Mouse (Mus musculus): Measurements from ENCODE around the gene Olfr923. TPM values are rescaled to one million over a fixed set of nuclear protein-coding genes. Genes with fewer than 3 reads are reported as not detected.
"Not testable (repeated sequence)": the region's sequence is repeated elsewhere in the genome, so short reads cannot be mapped to it uniquely, and the experiment has no call there.

Gene Olfr923
- total and polyA plus RNA-seq, 2 experiments, result not detected

GRCm38 (mm10) chr9:38844149-38844548 lies 17.8 kb downstream of the Olfr923 start, which contains the start of gene Olfr924:
Olfr924 (plus strand) TSS chr9:38844449.
- no peaks in the 10 kb centered on the region for H3K36me3 ChIP-seq (ENCODE audit: control insufficient read depth, insufficient read depth, low read length)
- no peak within 1 kb of the TSS for H3K4me3 ChIP-seq (ENCODE audit: insufficient read depth, low read depth, low read length)
- no peak within 1 kb of the TSS for H3K27ac ChIP-seq (replicated peaks; ENCODE audit: insufficient read depth, low read depth, low read length)
- DNase-seq (ENCODE audit: extremely low read depth, low read depth, low spot score), result no peak
- no peaks in the 10 kb centered on the region for H3K4me1 ChIP-seq (ENCODE audit: control insufficient read depth, insufficient read depth, low read length)
- H3K79me2 ChIP-seq (ENCODE audit: control insufficient read depth, insufficient read depth, low read length), result no peaks in the 10 kb centered on the region
- TF ChIP-seq POLR2A (IDR thresholded peaks at IDR 0.05; ENCODE audit: extremely low read depth, insufficient read depth, low read length), result no peak
- TF ChIP-seq CTCF (IDR thresholded peaks at IDR 0.05; ENCODE audit: low read depth, low read length), result no peak
- H3K9ac ChIP-seq (ENCODE audit: low read depth, low read length), result no peak within 1 kb of the TSS
- H3K27me3 ChIP-seq (ENCODE audit: control insufficient read depth, insufficient read depth, low read length), result no peaks in the 10 kb centered on the region
- WGBS, result 90% methylated on average over 1 of the region's 1 CpGs

DNA sequence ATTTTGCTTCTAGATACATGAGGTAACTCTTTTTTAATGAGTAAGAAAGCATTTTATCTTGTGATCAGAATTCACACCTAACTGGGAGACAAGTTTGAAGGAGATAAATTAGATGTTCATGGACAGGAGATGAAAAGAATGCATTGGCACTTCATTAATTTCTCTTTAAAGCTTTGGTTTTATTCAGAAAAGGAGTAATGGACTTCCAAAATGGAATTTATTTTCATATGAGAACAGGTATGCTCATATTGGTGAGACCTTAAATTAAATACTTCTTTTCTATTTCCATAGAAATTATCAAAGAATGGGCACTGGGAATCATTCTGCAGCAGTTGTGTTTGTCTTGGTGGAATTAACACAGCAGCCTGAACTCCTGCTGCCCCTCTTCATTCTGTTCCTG lies 28.4 kb downstream of the Olfr923 start, which contains the start of gene Olfr26:
Gene Olfr26, plus strand, starts transcription at position 301 of the 400 bp plus-strand sequence.
- TF ChIP-seq CTCF (IDR thresholded peaks at IDR 0.05; ENCODE audit: low read depth, low read length), result no peak
- TF ChIP-seq POLR2A (IDR thresholded peaks at IDR 0.05; ENCODE audit: extremely low read depth, insufficient read depth, low read length), result no peak
- Histone ChIP-seq H3K9ac (ENCODE audit: low read depth, low read length) (no peak within 1 kb of the TSS), H3K27me3 (ENCODE audit: control insufficient read depth, insufficient read depth, low read length) (no peaks in the 10 kb centered on the region), H3K79me2 (ENCODE audit: control insufficient read depth, insufficient read depth, low read length) (no peaks in the 10 kb centered on the region), H3K27ac (replicated peaks; ENCODE audit: insufficient read depth, low read depth, low read length) (no peak within 1 kb of the TSS), H3K4me1 (ENCODE audit: control insufficient read depth, insufficient read depth, low read length) (no peaks in the 10 kb centered on the region), H3K4me3 (ENCODE audit: insufficient read depth, low read depth, low read length) (no peak within 1 kb of the TSS), H3K36me3 (ENCODE audit: control insufficient read depth, insufficient read depth, low read length) (no peaks in the 10 kb centered on the region)
- DNase-seq (ENCODE audit: extremely low read depth, low read depth, low spot score), result no peak

DNA sequence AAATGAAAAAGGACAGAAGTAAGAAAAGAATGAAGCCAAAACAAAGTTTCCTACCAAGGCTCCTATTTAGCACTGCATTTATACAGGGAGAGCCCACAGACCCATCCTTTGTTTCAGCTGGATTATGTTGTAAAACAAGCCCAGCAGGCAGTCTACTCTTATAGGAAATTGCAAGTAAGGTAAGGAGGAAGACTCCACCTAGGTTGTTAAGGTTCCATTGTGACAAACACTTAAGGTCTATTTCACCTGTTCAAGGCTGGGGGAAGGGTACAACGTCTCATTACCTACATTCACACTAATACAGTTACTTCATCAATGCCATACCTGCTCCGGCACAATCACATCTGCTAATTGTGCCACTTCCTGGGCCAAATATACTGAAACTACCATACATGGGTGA lies 48.5 kb downstream of the Olfr923 start:
- H3K27ac ChIP-seq (replicated peaks; ENCODE audit: insufficient read depth, low read depth, low read length); H3K36me3 ChIP-seq (ENCODE audit: control insufficient read depth, insufficient read depth, low read length); DNase-seq (ENCODE audit: extremely low read depth, low read depth, low spot score); H3K4me3 ChIP-seq (ENCODE audit: insufficient read depth, low read depth, low read length); H3K4me1 ChIP-seq (ENCODE audit: control insufficient read depth, insufficient read depth, low read length); H3K79me2 ChIP-seq (ENCODE audit: control insufficient read depth, insufficient read depth, low read length); H3K9ac ChIP-seq (ENCODE audit: low read depth, low read length); H3K27me3 ChIP-seq (ENCODE audit: control insufficient read depth, insufficient read depth, low read length): not testable (repeated sequence)
- 56% methylated on average over 2 of the region's 2 CpGs for WGBS

DNA sequence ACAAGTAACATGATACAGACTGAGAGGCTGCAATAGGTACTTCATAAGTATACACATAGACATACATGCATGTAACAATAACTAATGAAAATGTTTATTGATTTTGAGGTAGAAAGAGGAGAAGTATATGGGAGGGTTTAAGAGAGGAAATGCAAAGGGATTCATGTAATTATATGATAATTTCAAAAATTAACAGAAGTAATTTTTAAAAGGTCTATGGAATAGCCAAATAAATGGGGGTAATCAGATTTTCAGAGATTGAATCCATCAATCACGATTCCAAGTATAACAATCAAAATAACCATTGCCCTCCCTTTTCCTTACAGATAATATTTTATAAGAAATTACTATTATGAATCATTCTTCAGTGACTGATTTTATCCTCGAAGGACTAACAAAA lies 50.5 kb downstream of the Olfr923 start, which contains the start of gene Olfr926:
Gene Olfr926, plus strand, starts transcription at position 301 of the 400 bp plus-strand sequence.
- H3K4me3 ChIP-seq (ENCODE audit: insufficient read depth, low read depth, low read length), result no peak within 1 kb of the TSS
- no peak within 1 kb of the TSS for H3K9ac ChIP-seq (ENCODE audit: low read depth, low read length)
- no peak within 1 kb of the TSS for H3K27ac ChIP-seq (replicated peaks; ENCODE audit: insufficient read depth, low read depth, low read length)
- 66% methylated on average over 2 of the region's 2 CpGs for WGBS
- H3K27me3 ChIP-seq (ENCODE audit: control insufficient read depth, insufficient read depth, low read length), result no peaks in the 10 kb centered on the region
- no peak for TF ChIP-seq CTCF (IDR thresholded peaks at IDR 0.05; ENCODE audit: low read depth, low read length)
- TF ChIP-seq POLR2A (IDR thresholded peaks at IDR 0.05; ENCODE audit: extremely low read depth, insufficient read depth, low read length), result no peak
- no peaks in the 10 kb centered on the region for H3K36me3 ChIP-seq (ENCODE audit: control insufficient read depth, insufficient read depth, low read length)
- H3K79me2 ChIP-seq (ENCODE audit: control insufficient read depth, insufficient read depth, low read length), result no peaks in the 10 kb centered on the region
- H3K4me1 ChIP-seq (ENCODE audit: control insufficient read depth, insufficient read depth, low read length), result no peaks in the 10 kb centered on the region
- DNase-seq (ENCODE audit: extremely low read depth, low read depth, low spot score), result no peak

Other genes starting within 250 kb of the Olfr923 start
- gene Olfr912, start 246.4 kb upstream of the Olfr923 start, total RNA-seq (2014; rRNA removed), result not detected in 2 replicates
- not detected in 2 replicates for gene Olfr912, start 246.4 kb upstream of the Olfr923 start, polyA plus RNA-seq (2012; rRNA removed)
- gene Olfr913, start 233.8 kb upstream of the Olfr923 start, total RNA-seq (2014; rRNA removed), result not detected in 2 replicates
- gene Olfr913, start 233.8 kb upstream of the Olfr923 start, polyA plus RNA-seq (2012; rRNA removed), result not detected in 2 replicates
- gene Olfr914, start 221.4 kb upstream of the Olfr923 start, total RNA-seq (2014; rRNA removed), result not detected in 2 replicates
- not detected in 2 replicates for gene Olfr914, start 221.4 kb upstream of the Olfr923 start, polyA plus RNA-seq (2012; rRNA removed)
- not detected in 2 replicates for gene Olfr916, start 166.7 kb upstream of the Olfr923 start, total RNA-seq (2014; rRNA removed)
- not detected in 2 replicates for gene Olfr916, start 166.7 kb upstream of the Olfr923 start, polyA plus RNA-seq (2012; rRNA removed)
- not detected in 2 replicates for gene Olfr917, start 160.7 kb upstream of the Olfr923 start, total RNA-seq (2014; rRNA removed)
- gene Olfr917, start 160.7 kb upstream of the Olfr923 start, polyA plus RNA-seq (2012; rRNA removed), result not detected in 2 replicates
- not detected in 2 replicates for gene Olfr918, start 151.9 kb upstream of the Olfr923 start, total RNA-seq (2014; rRNA removed)
- gene Olfr918, start 151.9 kb upstream of the Olfr923 start, polyA plus RNA-seq (2012; rRNA removed), result not detected in 2 replicates
- gene Olfr919, start 122.9 kb upstream of the Olfr923 start, total RNA-seq (2014; rRNA removed), result not detected in 2 replicates
- not detected in 2 replicates for gene Olfr919, start 122.9 kb upstream of the Olfr923 start, polyA plus RNA-seq (2012; rRNA removed)
- 20.2 and 22.9 TPM in 2 replicates for gene Vwa5a, start 108.3 kb upstream of the Olfr923 start, total RNA-seq (2014; rRNA removed)
- 6.8 and 8.3 TPM in 2 replicates for gene Vwa5a, start 108.3 kb upstream of the Olfr923 start, polyA plus RNA-seq (2012; rRNA removed)
- 0.07 and 0.09 TPM in 2 replicates for gene Olfr920, start 74.2 kb upstream of the Olfr923 start, total RNA-seq (2014; rRNA removed)
- gene Olfr920, start 74.2 kb upstream of the Olfr923 start, polyA plus RNA-seq (2012; rRNA removed), result 0.01 TPM in 2 replicates
- not detected in 2 replicates for gene Olfr921, start 53.5 kb upstream of the Olfr923 start, total RNA-seq (2014; rRNA removed)
- gene Olfr921, start 53.5 kb upstream of the Olfr923 start, polyA plus RNA-seq (2012; rRNA removed), result not detected in 2 replicates
- gene Olfr922, start 11.9 kb upstream of the Olfr923 start, total RNA-seq (2014; rRNA removed), result not detected in 2 replicates
- not detected in 2 replicates for gene Olfr922, start 11.9 kb upstream of the Olfr923 start, polyA plus RNA-seq (2012; rRNA removed)
- not detected in 2 replicates for gene Olfr924, start 17.9 kb downstream of the Olfr923 start, total RNA-seq (2014; rRNA removed)
- not detected in 2 replicates for gene Olfr924, start 17.9 kb downstream of the Olfr923 start, polyA plus RNA-seq (2012; rRNA removed)
- not detected in 2 replicates for gene Olfr26, start 28.5 kb downstream of the Olfr923 start, total RNA-seq (2014; rRNA removed)
- gene Olfr26, start 28.5 kb downstream of the Olfr923 start, polyA plus RNA-seq (2012; rRNA removed), result not detected in 2 replicates
- gene Olfr926, start 50.6 kb downstream of the Olfr923 start, total RNA-seq (2014; rRNA removed), result not detected in 2 replicates
- gene Olfr926, start 50.6 kb downstream of the Olfr923 start, polyA plus RNA-seq (2012; rRNA removed), result not detected in 2 replicates
- not detected in 2 replicates for gene Olfr930, start 103.3 kb downstream of the Olfr923 start, total RNA-seq (2014; rRNA removed)
- not detected in 2 replicates for gene Olfr930, start 103.3 kb downstream of the Olfr923 start, polyA plus RNA-seq (2012; rRNA removed)
- not detected in 2 replicates for gene Olfr933, start 145.8 kb downstream of the Olfr923 start, total RNA-seq (2014; rRNA removed)
- gene Olfr933, start 145.8 kb downstream of the Olfr923 start, polyA plus RNA-seq (2012; rRNA removed), result not detected in 2 replicates
- not detected in 2 replicates for gene Olfr934, start 161.8 kb downstream of the Olfr923 start, total RNA-seq (2014; rRNA removed)
- gene Olfr934, start 161.8 kb downstream of the Olfr923 start, polyA plus RNA-seq (2012; rRNA removed), result not detected in 2 replicates
- not detected in 2 replicates for gene Olfr935, start 173.1 kb downstream of the Olfr923 start, total RNA-seq (2014; rRNA removed)
- not detected in 2 replicates for gene Olfr935, start 173.1 kb downstream of the Olfr923 start, polyA plus RNA-seq (2012; rRNA removed)
- gene Olfr146, start 196.8 kb downstream of the Olfr923 start, total RNA-seq (2014; rRNA removed), result not detected in 2 replicates
- gene Olfr146, start 196.8 kb downstream of the Olfr923 start, polyA plus RNA-seq (2012; rRNA removed), result not detected in 2 replicates
- not detected in 2 replicates for gene Olfr937, start 238.4 kb downstream of the Olfr923 start, total RNA-seq (2014; rRNA removed)
- gene Olfr937, start 238.4 kb downstream of the Olfr923 start, polyA plus RNA-seq (2012; rRNA removed), result not detected in 2 replicates